Mouse (Mus musculus) liver, adult 2 months (tissue): ENCODE data around the gene Prkce. TPM values are rescaled to one million over a fixed set of nuclear protein-coding genes. Genes with fewer than 3 reads are reported as not detected.

Source experiments
- DNase-seq: peaks from one replicate; pipeline ENCODE4 v3.0.0-alpha.2; 2011; ENCODE audit warnings: low read depth, low spot score; ENCODE audit errors: extremely low read depth
- H3K27ac ChIP-seq: fragments of 200-500 bp; replicated peaks from 2 replicates; pipeline ENCODE4 v1.5.1; 2012; ENCODE audit warnings: low read depth, mild to moderate bottlenecking, control low read depth, inconsistent platforms, low read length; ENCODE audit not compliant: insufficient read depth
- H3K27me3 ChIP-seq: fragments of 200-500 bp; 2 replicates; pipeline ENCODE4 v1.6.1; 2012; ENCODE audit warnings: mild to moderate bottlenecking, moderate library complexity, low read length, inconsistent platforms; ENCODE audit not compliant: control insufficient read depth, insufficient read depth
- H3K36me3 ChIP-seq: fragments of 200-500 bp; 2 replicates; pipeline ENCODE4 v1.6.1; 2012; ENCODE audit warnings: low read length, inconsistent platforms; ENCODE audit not compliant: control insufficient read depth, insufficient read depth
- H3K4me1 ChIP-seq: fragments of 200-500 bp; 2 replicates; pipeline ENCODE4 v1.6.1; 2011; ENCODE audit warnings: low read length; ENCODE audit not compliant: control insufficient read depth, insufficient read depth
- H3K4me3 ChIP-seq: fragments of 200-500 bp; 2 replicates; pipeline ENCODE4 v1.5.1; 2011; ENCODE audit warnings: low read depth, mild to moderate bottlenecking, control low read depth, low read length, moderate library complexity; ENCODE audit not compliant: insufficient read depth
- H3K79me2 ChIP-seq: fragments of 200-500 bp; 2 replicates; pipeline ENCODE4 v1.6.1; 2012; ENCODE audit warnings: inconsistent platforms, mild to moderate bottlenecking, low read length, moderate library complexity; ENCODE audit not compliant: control insufficient read depth, insufficient read depth
- H3K9ac ChIP-seq: fragments of 200-500 bp; 2 replicates; pipeline ENCODE4 v1.6.1; 2012; ENCODE audit warnings: low read depth, mild to moderate bottlenecking, control low read depth, inconsistent platforms, low read length
- CTCF ChIP-seq: fragments of 200-500 bp; IDR thresholded peaks from 2 replicates; pipeline ENCODE4 v1.5.1; 2011; ENCODE audit warnings: low read depth, low read length, control low read depth
- POLR2A ChIP-seq: fragments of 200-500 bp; IDR thresholded peaks from 2 replicates; pipeline ENCODE4 v1.6.1; 2011; ENCODE audit warnings: low read length, control low read depth; ENCODE audit not compliant: insufficient read depth; ENCODE audit errors: extremely low read depth
- WGBS: fragments of 180-500 bp; shearing (Covaris S2); methylation state at CpG from one replicate; pipeline ENCODE4 v1.1.7; 2018; 5-methylcytosine and 5-hydroxymethylcytosine counted together
- polyA plus RNA-seq: library from polyadenylated mRNA; depleted of rRNA; stranded (reverse); fragments of >200 nt; gene quantifications from 2 replicates; pipeline ENCODE4 v1.2.3, GENCODE M21; 2012
- total RNA-seq: library from RNA; depleted of rRNA; stranded (reverse); fragments of >200 nt; gene quantifications from 2 replicates; pipeline ENCODE4 v1.2.3, GENCODE M21; 2014

The Prkce gene
- total and polyA plus RNA-seq, 2 experiments = 2.0 to 6.4 TPM

DNA sequence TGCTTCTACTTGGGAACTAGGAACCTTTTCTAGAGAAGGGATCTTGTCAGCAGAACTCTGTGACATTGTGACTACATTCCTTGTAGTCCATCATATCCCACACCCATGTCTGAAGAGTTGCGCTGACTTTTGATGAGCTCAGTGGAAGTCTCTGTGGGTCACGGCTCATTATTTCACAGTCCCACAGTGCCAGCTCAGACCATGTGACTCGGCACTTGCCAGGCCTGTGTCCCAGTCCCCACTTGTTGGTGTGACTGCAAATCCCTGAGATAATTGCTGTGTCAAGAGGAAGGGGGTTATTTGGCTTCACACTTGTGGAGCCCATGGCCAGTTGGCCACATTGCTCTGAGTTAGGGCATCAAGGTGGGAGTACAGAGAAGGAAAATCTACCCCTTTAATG is 59.8 kb downstream of the Prkce start:
- no peak for TF ChIP-seq CTCF
- Histone ChIP-seq H3K4me1 (no peaks in the 10 kb centered on the region), H3K4me3 (no peak overlapping the region), H3K27ac (no peak overlapping the region), H3K9ac (no peak overlapping the region), H3K79me2 (peaks cover 23% of the 10 kb centered on the region), H3K27me3 (no peaks in the 10 kb centered on the region), H3K36me3 (no peaks in the 10 kb centered on the region)
- DNase-seq = no peak
- 76% methylated on average over 3 of the region's 3 CpGs for WGBS

GRCm38 (mm10) chr17:86228850-86229249 is 61.3 kb downstream of the Prkce start:
- H3K79me2 ChIP-seq = peaks cover 16% of the 10 kb centered on the region
- H3K4me1 ChIP-seq = no peaks in the 10 kb centered on the region
- no peak for DNase-seq
- WGBS = 81% methylated on average over 8 of the region's 8 CpGs
- no peak overlapping the region for H3K4me3 ChIP-seq
- H3K27me3 ChIP-seq = no peaks in the 10 kb centered on the region
- H3K36me3 ChIP-seq = no peaks in the 10 kb centered on the region
- H3K9ac ChIP-seq = no peak overlapping the region
- H3K27ac ChIP-seq = no peak overlapping the region
- no peak for TF ChIP-seq POLR2A

- Histone ChIP-seq H3K36me3 (no peaks in the 10 kb centered on the region), H3K4me1 (no peaks in the 10 kb centered on the region), H3K9ac (no peak overlapping the region), H3K27me3 (no peaks in the 10 kb centered on the region), H3K27ac (no peak overlapping the region), H3K4me3 (no peak overlapping the region), H3K79me2 (peaks cover 15% of the 10 kb centered on the region)
- no peak for DNase-seq
- TF ChIP-seq POLR2A = no peak
- no peak for TF ChIP-seq CTCF
- whole genome bisulfite sequencing = 89% methylated on average over 16 of the region's 16 CpGs
These were observed 62.6 kb downstream of the Prkce start for GRCm38 (mm10) chr17:86230141-86230633.

GRCm38 (mm10) chr17:86231741-86232179 is 64.2 kb downstream of the Prkce start:
- 74% methylated on average over 12 of the region's 12 CpGs for WGBS
- Histone ChIP-seq H3K36me3 (no peaks in the 10 kb centered on the region), H3K9ac (no peak overlapping the region), H3K27ac (no peak overlapping the region), H3K79me2 (peaks cover 10% of the 10 kb centered on the region), H3K4me1 (peaks cover 9% of the 10 kb centered on the region), H3K27me3 (no peaks in the 10 kb centered on the region), H3K4me3 (no peak overlapping the region)
- no peak for DNase-seq
- TF ChIP-seq CTCF (no peak), POLR2A (no peak)

- Histone ChIP-seq H3K79me2 (peaks cover 10% of the 10 kb centered on the region), H3K36me3 (no peaks in the 10 kb centered on the region), H3K4me3 (no peak overlapping the region), H3K4me1 (peaks cover 12% of the 10 kb centered on the region), H3K9ac (no peak overlapping the region), H3K27me3 (no peaks in the 10 kb centered on the region), H3K27ac (no peak overlapping the region)
- 95% methylated on average over 4 of the region's 4 CpGs for WGBS
- no peak for TF ChIP-seq CTCF
- TF ChIP-seq POLR2A = no peak
- DNase-seq = no peak
These were observed 64.7 kb downstream of the Prkce start for GRCm38 (mm10) chr17:86232248-86232647.

DNA sequence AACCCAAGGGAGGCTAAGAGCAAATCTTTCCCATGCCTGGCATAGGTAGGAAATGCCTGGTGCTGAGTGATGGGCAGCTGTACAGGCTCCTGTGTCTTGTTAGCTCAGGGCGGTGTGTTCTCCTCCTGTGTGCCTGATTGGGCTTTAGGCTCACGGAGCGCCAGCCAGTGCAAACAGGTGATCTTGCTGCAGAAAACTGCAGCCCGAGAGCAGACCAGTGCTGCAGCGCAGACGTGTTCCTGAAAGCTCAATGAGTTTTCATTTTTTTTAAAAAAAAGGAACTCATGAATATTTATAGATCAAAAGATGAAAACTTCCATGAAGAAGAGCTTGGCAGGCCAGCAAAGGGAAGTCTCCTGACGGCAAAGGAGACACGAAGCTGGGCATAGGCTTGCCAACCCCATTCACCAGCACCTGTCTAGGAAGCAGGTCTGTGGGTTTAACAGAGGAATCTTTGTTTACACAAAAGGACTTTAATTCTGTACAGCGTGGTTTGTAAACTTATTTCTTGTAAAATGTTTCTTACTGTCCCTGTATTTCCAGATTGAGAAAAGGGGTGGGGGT is 67.1 kb downstream of the Prkce start:
- H3K27me3 ChIP-seq = no peaks in the 10 kb centered on the region
- H3K4me1 ChIP-seq = peaks cover 12% of the 10 kb centered on the region
- TF ChIP-seq CTCF = no peak
- TF ChIP-seq POLR2A = no peak
- no peak for DNase-seq
- peaks cover 7% of the 10 kb centered on the region for H3K79me2 ChIP-seq
- no peak overlapping the region for H3K27ac ChIP-seq
- no peaks in the 10 kb centered on the region for H3K36me3 ChIP-seq
- 92% methylated on average over 9 of the region's 9 CpGs for WGBS
- H3K9ac ChIP-seq = no peak overlapping the region
- H3K4me3 ChIP-seq = no peak overlapping the region
